Mouse (Mus musculus): ENCODE results near the gene C87436. TPM values are rescaled to one million over a fixed set of nuclear protein-coding genes. Genes with fewer than 3 reads are reported as not detected.

C87436 gene
- polyA plus RNA-seq, 1 experiment from 2014 or later: 25.5 TPM

- no peaks in the 10 kb centered on the region for H3K27me3 ChIP-seq (ENCODE audit: control insufficient read depth, insufficient read depth, low read length)
- H3K4me2 ChIP-seq (ENCODE audit: low read length): peak overlapping the region; percentile 85
- ATAC-seq (ENCODE audit: low FRiP score, low TSS enrichment) (no peak), DNase-seq (no peak)
- H3K27ac ChIP-seq (replicated peaks; ENCODE audit: low read depth, low read length): no peak overlapping the region
- H3K9me3 ChIP-seq (ENCODE audit: control insufficient read depth, low read length): no peaks in the 10 kb centered on the region
- peak overlapping the region; percentile 80 for H3K4me3 ChIP-seq (replicated peaks; ENCODE audit: low read depth, low read length)
- WGBS: 93% methylated on average over 1 of the region's 1 CpGs
- H3K9ac ChIP-seq (replicated peaks; ENCODE audit: low read length): peak overlapping the region; percentile 74
- H3K36me3 ChIP-seq (ENCODE audit: control insufficient read depth, insufficient read depth, low read length): peaks cover 37% of the 10 kb centered on the region
- peaks cover 6% of the 10 kb centered on the region for H3K4me1 ChIP-seq (ENCODE audit: control insufficient read depth, insufficient read depth, low read length)
Observed at GRCm38 (mm10) chr6:86439531-86439930, 1.4 kb downstream of the C87436 start.

- no peak overlapping the region for H3K27ac ChIP-seq (replicated peaks; ENCODE audit: low read depth, low read length)
- no peak overlapping the region for H3K4me3 ChIP-seq (replicated peaks; ENCODE audit: low read depth, low read length)
- no peak for DNase-seq
- H3K27me3 ChIP-seq (ENCODE audit: control insufficient read depth, insufficient read depth, low read length): no peaks in the 10 kb centered on the region
- no peak overlapping the region for H3K9ac ChIP-seq (replicated peaks; ENCODE audit: low read length)
- H3K9me3 ChIP-seq (ENCODE audit: control insufficient read depth, low read length): no peaks in the 10 kb centered on the region
- 96% methylated on average over 10 of the region's 10 CpGs for WGBS
- H3K4me1 ChIP-seq (ENCODE audit: control insufficient read depth, insufficient read depth, low read length): peaks cover 6% of the 10 kb centered on the region
- ATAC-seq (ENCODE audit: low FRiP score, low TSS enrichment): no peak
- no peak overlapping the region for H3K4me2 ChIP-seq (ENCODE audit: low read length)
- peaks cover 33% of the 10 kb centered on the region for H3K36me3 ChIP-seq (ENCODE audit: control insufficient read depth, insufficient read depth, low read length)
Observed at GRCm38 (mm10) chr6:86441571-86441970, 3.4 kb downstream of the C87436 start.

GRCm38 (mm10) chr6:86445551-86445950, 7.4 kb downstream of the C87436 start:
- Histone ChIP-seq H3K36me3 (ENCODE audit: control insufficient read depth, insufficient read depth, low read length) (peaks cover 59% of the 10 kb centered on the region), H3K9ac (replicated peaks; ENCODE audit: low read length) (no peak overlapping the region), H3K4me2 (ENCODE audit: low read length) (no peak overlapping the region), H3K9me3 (ENCODE audit: control insufficient read depth, low read length) (no peaks in the 10 kb centered on the region), H3K4me1 (ENCODE audit: control insufficient read depth, insufficient read depth, low read length) (no peaks in the 10 kb centered on the region), H3K4me3 (replicated peaks; ENCODE audit: low read depth, low read length) (no peak overlapping the region), H3K27me3 (ENCODE audit: control insufficient read depth, insufficient read depth, low read length) (no peaks in the 10 kb centered on the region), H3K27ac (replicated peaks; ENCODE audit: low read depth, low read length) (no peak overlapping the region)
- 95% methylated on average over 18 of the region's 18 CpGs for WGBS
- no peak for ATAC-seq (ENCODE audit: low FRiP score, low TSS enrichment)
- no peak for DNase-seq

- peaks cover 65% of the 10 kb centered on the region for H3K36me3 ChIP-seq (ENCODE audit: control insufficient read depth, insufficient read depth, low read length)
- no peaks in the 10 kb centered on the region for H3K27me3 ChIP-seq (ENCODE audit: control insufficient read depth, insufficient read depth, low read length)
- H3K9ac ChIP-seq (replicated peaks; ENCODE audit: low read length): no peak overlapping the region
- WGBS: 89% methylated on average over 1 of the region's 1 CpGs
- no peaks in the 10 kb centered on the region for H3K9me3 ChIP-seq (ENCODE audit: control insufficient read depth, low read length)
- H3K27ac ChIP-seq (replicated peaks; ENCODE audit: low read depth, low read length): no peak overlapping the region
- no peak overlapping the region for H3K4me3 ChIP-seq (replicated peaks; ENCODE audit: low read depth, low read length)
- ATAC-seq (ENCODE audit: low FRiP score, low TSS enrichment) (no peak), DNase-seq (no peak)
- no peaks in the 10 kb centered on the region for H3K4me1 ChIP-seq (ENCODE audit: control insufficient read depth, insufficient read depth, low read length)
- no peak overlapping the region for H3K4me2 ChIP-seq (ENCODE audit: low read length)
Observed at GRCm38 (mm10) chr6:86446927-86447568, 8.9 kb downstream of the C87436 start.

GRCm38 (mm10) chr6:86456727-86457126, 18.6 kb downstream of the C87436 start:
- H3K4me3 ChIP-seq (replicated peaks; ENCODE audit: low read depth, low read length): no peak overlapping the region
- no peaks in the 10 kb centered on the region for H3K4me1 ChIP-seq (ENCODE audit: control insufficient read depth, insufficient read depth, low read length)
- H3K36me3 ChIP-seq (ENCODE audit: control insufficient read depth, insufficient read depth, low read length): peaks cover 72% of the 10 kb centered on the region
- H3K27me3 ChIP-seq (ENCODE audit: control insufficient read depth, insufficient read depth, low read length): no peaks in the 10 kb centered on the region
- H3K9me3 ChIP-seq (ENCODE audit: control insufficient read depth, low read length): no peaks in the 10 kb centered on the region
- ATAC-seq (ENCODE audit: low FRiP score, low TSS enrichment) (no peak), DNase-seq (no peak)
- 89% methylated on average over 3 of the region's 3 CpGs for WGBS
- no peak overlapping the region for H3K27ac ChIP-seq (replicated peaks; ENCODE audit: low read depth, low read length)
- no peak overlapping the region for H3K9ac ChIP-seq (replicated peaks; ENCODE audit: low read length)
- H3K4me2 ChIP-seq (ENCODE audit: low read length): no peak overlapping the region

- ATAC-seq (ENCODE audit: low FRiP score, low TSS enrichment) (no peak), DNase-seq (no peak)
- H3K4me1 ChIP-seq (ENCODE audit: control insufficient read depth, insufficient read depth, low read length): no peaks in the 10 kb centered on the region
- no peak overlapping the region for H3K27ac ChIP-seq (replicated peaks; ENCODE audit: low read depth, low read length)
- no peak overlapping the region for H3K4me2 ChIP-seq (ENCODE audit: low read length)
- no peaks in the 10 kb centered on the region for H3K9me3 ChIP-seq (ENCODE audit: control insufficient read depth, low read length)
- WGBS: 94% methylated on average over 3 of the region's 3 CpGs
- H3K36me3 ChIP-seq (ENCODE audit: control insufficient read depth, insufficient read depth, low read length): peaks cover 63% of the 10 kb centered on the region
- H3K9ac ChIP-seq (replicated peaks; ENCODE audit: low read length): no peak overlapping the region
- no peak overlapping the region for H3K4me3 ChIP-seq (replicated peaks; ENCODE audit: low read depth, low read length)
- no peaks in the 10 kb centered on the region for H3K27me3 ChIP-seq (ENCODE audit: control insufficient read depth, insufficient read depth, low read length)
Observed at GRCm38 (mm10) chr6:86463079-86463478, 24.9 kb downstream of the C87436 start.

- peak overlapping the region; percentile 95 for H3K27ac ChIP-seq (replicated peaks; ENCODE audit: low read depth, low read length)
- peaks cover 24% of the 10 kb centered on the region for H3K36me3 ChIP-seq (ENCODE audit: control insufficient read depth, insufficient read depth, low read length)
- peaks cover 16% of the 10 kb centered on the region for H3K4me1 ChIP-seq (ENCODE audit: control insufficient read depth, insufficient read depth, low read length)
- H3K27me3 ChIP-seq (ENCODE audit: control insufficient read depth, insufficient read depth, low read length): no peaks in the 10 kb centered on the region
- no peak for ATAC-seq (ENCODE audit: low FRiP score, low TSS enrichment)
- H3K9me3 ChIP-seq (ENCODE audit: control insufficient read depth, low read length): no peaks in the 10 kb centered on the region
- peak overlapping the region; percentile 79 for H3K4me2 ChIP-seq (ENCODE audit: low read length)
- DNase-seq: no peak
- H3K9ac ChIP-seq (replicated peaks; ENCODE audit: low read length): peak overlapping the region; percentile 56; the same call in 1 of the 2 replicates
- WGBS: 79% methylated on average over 3 of the region's 3 CpGs
- H3K4me3 ChIP-seq (replicated peaks; ENCODE audit: low read depth, low read length): peak overlapping the region; percentile 37; the same call in 1 of the 2 replicates
Observed at GRCm38 (mm10) chr6:86471317-86471716, 33.1 kb downstream of the C87436 start.

GRCm38 (mm10) chr6:86471760-86472099, 33.6 kb downstream of the C87436 start:
- Histone ChIP-seq H3K4me3 (replicated peaks; ENCODE audit: low read depth, low read length) (peak overlapping the region; percentile 37), H3K9me3 (ENCODE audit: control insufficient read depth, low read length) (no peaks in the 10 kb centered on the region), H3K27ac (replicated peaks; ENCODE audit: low read depth, low read length) (peak overlapping the region; percentile 95), H3K4me2 (ENCODE audit: low read length) (peak overlapping the region; percentile 79), H3K4me1 (ENCODE audit: control insufficient read depth, insufficient read depth, low read length) (peaks cover 16% of the 10 kb centered on the region), H3K27me3 (ENCODE audit: control insufficient read depth, insufficient read depth, low read length) (no peaks in the 10 kb centered on the region), H3K36me3 (ENCODE audit: control insufficient read depth, insufficient read depth, low read length) (peaks cover 20% of the 10 kb centered on the region), H3K9ac (replicated peaks; ENCODE audit: low read length) (peak overlapping the region; percentile 56; the same call in 1 of the 2 replicates)
- DNase-seq: no peak
- peak; percentile 18 for ATAC-seq (ENCODE audit: low FRiP score, low TSS enrichment)
- WGBS: 22% methylated on average over 9 of the region's 9 CpGs

All from midbrain, embryonic 14.5 days (tissue).